Mouse (Mus musculus) stomach, postnatal 0 days (tissue): ENCODE measurements at regions not wholly inside any gene's neighbourhood (a gene's known extent, or its start where the extent isn't known, plus 50 kb on each side); places are given as distances from the start of the nearest gene placed in this dataset.

ENCODE experiments used
- CTCF ChIP-seq: IDR thresholded peaks from 2 replicates; pipeline ENCODE4 v1.5.1; 2016; ENCODE audit warnings: antibody characterized with exemption, low read depth, mild to moderate bottlenecking, moderate library complexity
- EP300 ChIP-seq: optimal IDR thresholded peaks from 2 replicates; pipeline ENCODE3; 2016; ENCODE audit warnings: antibody characterized with exemption

- no peak for TF ChIP-seq CTCF
- no peak for TF ChIP-seq EP300
Observed at GRCm38 (mm10) chr9:48108994-48109619, 52.7 kb upstream of the Nxpe4 start.
